Mouse (Mus musculus) liver, embryonic 14.5 days (tissue): ENCODE results near the gene Gnb5. TPM values are rescaled to one million over a fixed set of nuclear protein-coding genes. Genes with fewer than 3 reads are reported as not detected.

ENCODE experiments used
- ATAC-seq: fragments of 200-750 bp; cut with Nextera tagmentation; 2 replicates; pipeline ENCODE4 v1.8.0; 2017; ENCODE audit warnings: moderate number of reproducible peaks, mild to moderate bottlenecking, moderate library complexity; ENCODE audit not compliant: insufficient read depth
- DNase-seq, 3 experiments: peaks; one replicate each; pipeline ENCODE4 v3.0.0-alpha.2; 2012 to 2013; ENCODE audit warnings: low read depth in 3 of 3, low spot score in 3 of 3
- H3K27ac ChIP-seq: fragments of 300-500 bp; sonication (generic); 2 replicates; pipeline ENCODE4 v1.5.1; 2014; ENCODE audit warnings: moderate library complexity, mild to moderate bottlenecking, control low read depth, inconsistent platforms
- H3K27me3 ChIP-seq: fragments of 300-500 bp; sonication (generic); 2 replicates; pipeline ENCODE4 v1.6.1; 2014; ENCODE audit warnings: mild to moderate bottlenecking, low read length, moderate library complexity; ENCODE audit not compliant: control insufficient read depth, insufficient read depth
- H3K36me3 ChIP-seq: fragments of 300-500 bp; sonication (generic); replicated peaks from 2 replicates; pipeline ENCODE4 v1.6.1; 2014; ENCODE audit warnings: low read depth; ENCODE audit not compliant: control insufficient read depth, insufficient read depth
- H3K4me1 ChIP-seq, 2 experiments: fragments of 200-500 bp in 1 of 2; fragments of 300-500 bp in 1 of 2; sonication (generic) in 1 of 2; replicated peaks; 2 replicates each; pipeline ENCODE4 v1.6.1; 2012 to 2014; ENCODE audit warnings: antibody characterized with exemption in 1 of 2, inconsistent platforms in 1 of 2, low read length in 1 of 2; ENCODE audit not compliant: control insufficient read depth in 2 of 2, insufficient read depth in 2 of 2
- H3K4me2 ChIP-seq: fragments of 300-500 bp; sonication (generic); 2 replicates; pipeline ENCODE4 v1.6.1; 2014; ENCODE audit warnings: low read depth, mild to moderate bottlenecking, control low read depth, moderate library complexity
- H3K4me3 ChIP-seq, 2 experiments: fragments of 200-500 bp in 1 of 2; fragments of 300-500 bp in 1 of 2; sonication (generic) in 1 of 2; 2 replicates each; pipeline ENCODE4 v1.5.1; 2012 to 2014; ENCODE audit warnings: low read depth in 2 of 2, low read length in 2 of 2, mild to moderate bottlenecking in 2 of 2, control low read depth in 1 of 2, inconsistent platforms in 1 of 2, moderate library complexity in 1 of 2; ENCODE audit not compliant: insufficient read depth in 1 of 2
- H3K9ac ChIP-seq: fragments of 300-500 bp; sonication (generic); replicated peaks from 2 replicates; pipeline ENCODE4 v1.6.1; 2014; ENCODE audit warnings: mild to moderate bottlenecking, control low read depth, moderate library complexity
- H3K9me3 ChIP-seq: fragments of 300-500 bp; sonication (generic); 2 replicates; pipeline ENCODE4 v1.6.1; 2016; ENCODE audit warnings: low read length, mixed read lengths; ENCODE audit not compliant: control insufficient read depth
- CTCF ChIP-seq: IDR thresholded peaks from 2 replicates; pipeline ENCODE4 v1.5.1; 2016; ENCODE audit warnings: antibody characterized with exemption, low read depth, control low read depth
- EP300 ChIP-seq: IDR thresholded peaks from 2 replicates; pipeline ENCODE4 v1.6.1; 2016; ENCODE audit warnings: antibody characterized with exemption, low read depth
- WGBS: fragments of 180-500 bp; shearing (Covaris S2); extraction: QIAGEN DNeasy Blood & Tissue Kit; methylation state at CpG from one replicate; pipeline ENCODE4 v1.1.7; 2014; ENCODE audit not compliant: insufficient replicate concordance; 5-methylcytosine and 5-hydroxymethylcytosine counted together
- polyA plus RNA-seq, 2 experiments: library from polyadenylated mRNA; depleted of rRNA in 1 of 2; stranded (reverse) in 1 of 2; unstranded in 1 of 2; fragments of >200 nt; fragmentation: Nextera tagmentation in 1 of 2; extraction: Ambion mirVana in 1 of 2; gene quantifications; 2 replicates each; pipeline versions ENCODE4 v1.2.1 to v1.2.3; 2012 to 2014

Gnb5 gene
- polyA plus RNA-seq, 2 experiments: 0.89 to 1.2 TPM

GRCm38 (mm10) chr9:75303701-75304261, 2.3 kb upstream of the Gnb5 start:
- no peaks in the 10 kb centered on the region for H3K9me3 ChIP-seq
- DNase-seq (no peak), ATAC-seq (no peak)
- no peaks in the 10 kb centered on the region for H3K36me3 ChIP-seq
- H3K4me2 ChIP-seq: peak overlapping the region; percentile 33; the same call in 1 of the 2 replicates
- 30% methylated on average over 16 of the region's 16 CpGs for WGBS
- no peak for TF ChIP-seq EP300
- TF ChIP-seq CTCF: no peak
- no peaks in the 10 kb centered on the region for H3K4me1 ChIP-seq
- H3K9ac ChIP-seq: no peak overlapping the region
- H3K27ac ChIP-seq: no peak overlapping the region
- no peaks in the 10 kb centered on the region for H3K27me3 ChIP-seq
- H3K4me3 ChIP-seq: no peak overlapping the region

- H3K27me3 ChIP-seq: no peaks in the 10 kb centered on the region
- no peak overlapping the region for H3K4me3 ChIP-seq
- TF ChIP-seq CTCF (no peak), EP300 (no peak)
- no peaks in the 10 kb centered on the region for H3K4me1 ChIP-seq
- DNase-seq (no peak), ATAC-seq (no peak)
- no peaks in the 10 kb centered on the region for H3K9me3 ChIP-seq
- 25% methylated on average over 7 of the region's 7 CpGs for WGBS
- no peaks in the 10 kb centered on the region for H3K36me3 ChIP-seq
- no peak overlapping the region for H3K9ac ChIP-seq
- H3K27ac ChIP-seq: no peak overlapping the region
- peak overlapping the region; percentile 33; the same call in 1 of the 2 replicates for H3K4me2 ChIP-seq
These were observed 1.8 kb upstream of the Gnb5 start for GRCm38 (mm10) chr9:75304286-75304685.

- no peak for TF ChIP-seq EP300
- TF ChIP-seq CTCF: no peak
- WGBS: 58% methylated on average over 5 of the region's 5 CpGs
- H3K27me3 ChIP-seq: no peaks in the 10 kb centered on the region
- H3K27ac ChIP-seq: no peak overlapping the region
- no peak overlapping the region for H3K4me2 ChIP-seq
- no peak for DNase-seq
- H3K4me3 ChIP-seq: no peak overlapping the region
- no peaks in the 10 kb centered on the region for H3K4me1 ChIP-seq
- H3K9ac ChIP-seq: no peak overlapping the region
- ATAC-seq: no peak
- H3K36me3 ChIP-seq: no peaks in the 10 kb centered on the region
- no peaks in the 10 kb centered on the region for H3K9me3 ChIP-seq
These were observed 927 bp downstream of the Gnb5 start for GRCm38 (mm10) chr9:75307015-75307414.

GRCm38 (mm10) chr9:75308621-75309020, 2.5 kb downstream of the Gnb5 start:
- ATAC-seq (no peak), DNase-seq (no peak)
- Histone ChIP-seq H3K4me2 (no peak overlapping the region), H3K9ac (no peak overlapping the region), H3K4me3 (no peak overlapping the region), H3K27ac (no peak overlapping the region), H3K36me3 (no peaks in the 10 kb centered on the region), H3K27me3 (no peaks in the 10 kb centered on the region), H3K4me1 (no peaks in the 10 kb centered on the region), H3K9me3 (no peaks in the 10 kb centered on the region)
- TF ChIP-seq EP300 (no peak), CTCF (no peak)
- 37% methylated on average over 5 of the region's 5 CpGs for WGBS

- peak in 1 of 3 experiments; percentile 26 for DNase-seq
- H3K4me3 ChIP-seq: no peak overlapping the region
- H3K4me2 ChIP-seq: no peak overlapping the region
- no peak overlapping the region for H3K27ac ChIP-seq
- 15% methylated on average over 4 of the region's 4 CpGs for WGBS
- TF ChIP-seq EP300 (no peak), CTCF (peak; percentile 85)
- H3K9ac ChIP-seq: no peak overlapping the region
- H3K27me3 ChIP-seq: no peaks in the 10 kb centered on the region
- H3K4me1 ChIP-seq: no peaks in the 10 kb centered on the region
- no peak for ATAC-seq
- no peaks in the 10 kb centered on the region for H3K36me3 ChIP-seq
- H3K9me3 ChIP-seq: no peaks in the 10 kb centered on the region
These were observed 5.9 kb downstream of the Gnb5 start for GRCm38 (mm10) chr9:75312008-75312407.
